ENCODE assay signal across 12 mouse cellular contexts in the genomic region with DNA sequence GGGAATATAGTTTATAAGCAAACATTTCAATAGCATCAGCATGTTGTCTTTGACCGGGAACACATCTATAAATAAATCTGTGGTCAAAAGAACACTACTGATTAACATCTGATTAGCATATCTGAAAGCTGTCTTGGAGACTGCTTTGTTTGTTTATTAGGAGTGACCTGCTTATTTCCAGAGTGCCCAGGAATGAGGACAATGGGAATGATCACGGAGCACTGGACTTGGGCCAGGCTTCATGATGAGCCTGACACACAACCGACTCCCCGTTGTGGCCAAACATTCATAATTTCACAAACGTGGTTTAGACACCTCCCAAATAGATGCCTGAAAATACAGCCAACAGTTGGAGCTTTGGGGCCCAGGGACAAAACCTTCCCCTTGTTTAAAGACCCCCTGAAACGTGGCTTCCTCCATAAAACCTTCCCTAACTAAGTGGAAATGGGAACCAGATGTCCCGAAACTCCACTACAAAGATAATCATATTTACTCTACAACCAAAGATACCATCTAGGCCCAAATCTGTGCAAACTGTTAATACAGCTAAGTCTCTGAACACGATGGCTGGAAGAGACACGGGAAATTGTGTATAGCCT.
DNase-seq lines count a peak whose midpoint lies in the region; ATAC-seq and TF ChIP-seq lines count a peak whose summit lies in the region.
"Had no signal": no experiment of that assay in that cellular context is flagged by ENCODE, and none has a peak within 500 bp of the region (broad histone marks: within the 10 kb centered on the region; RNA-seq: fewer than 3 reads in every experiment).

No protein-coding gene starts in this region.

- no peak for ATAC-seq in hindbrain, embryonic 12.5 days (ENCODE audit: low FRiP score)
- ATAC-seq in hindbrain, postnatal 0 days = no peak
- ATAC-seq: liver, postnatal 0 days had no signal

- no peaks in the 10 kb centered on the region for H3K36me3 ChIP-seq in hindbrain, embryonic 10.5 days
- H3K36me3 ChIP-seq in hindbrain, embryonic 12.5 days = no peaks in the 10 kb centered on the region
- no peaks in the 10 kb centered on the region for H3K36me3 ChIP-seq in hindbrain, postnatal 0 days (ENCODE audit: insufficient read depth, low read length)

- no peak overlapping the region for H3K4me3 ChIP-seq in hindbrain, embryonic 10.5 days
- no peak overlapping the region for H3K4me3 ChIP-seq in hindbrain, embryonic 12.5 days
- H3K4me3 ChIP-seq in hindbrain, postnatal 0 days (ENCODE audit: low read length) = no peak overlapping the region
- H3K4me3 ChIP-seq: left cerebral cortex, adult 2 months; myocyte had no signal

- H3K9ac ChIP-seq in hindbrain, embryonic 12.5 days = no peak overlapping the region
- no peak overlapping the region for H3K9ac ChIP-seq in hindbrain, postnatal 0 days (replicated peaks; ENCODE audit: low read length)
- H3K9ac ChIP-seq: liver, postnatal 0 days had no signal

- no peak for DNase-seq in hindbrain, embryonic 10.5 days (ENCODE audit: low spot score)
- DNase-seq in urinary bladder, postnatal 14 days (ENCODE audit: low spot score) = peak; percentile 10
- DNase-seq in urinary bladder, adult 18-20 months (ENCODE audit: low spot score in 2 of 2) = no peak
- DNase-seq in hindbrain, postnatal 0 days (ENCODE audit: low spot score) = peak; percentile 56
- DNase-seq in right cerebral cortex, postnatal 36 days (ENCODE audit: low spot score in 2 of 2) = no peak
- no peak for DNase-seq in adrenal gland, adult 2 months
- DNase-seq: kidney, postnatal 10 days; liver, postnatal 0 days; right cerebral cortex, postnatal 4 days had no signal

- 56% methylated on average over 9 of the region's 9 CpGs for WGBS in hindbrain, embryonic 10.5 days
- 36% methylated on average over 9 of the region's 9 CpGs for WGBS in hindbrain, embryonic 12.5 days
- 19% methylated on average over 9 of the region's 9 CpGs for WGBS in hindbrain, postnatal 0 days

- no peaks in the 10 kb centered on the region for H3K27me3 ChIP-seq in hindbrain, embryonic 10.5 days (ENCODE audit: insufficient read depth, poor library complexity, severe bottlenecking)
- H3K27me3 ChIP-seq in hindbrain, embryonic 12.5 days = no peaks in the 10 kb centered on the region
- no peaks in the 10 kb centered on the region for H3K27me3 ChIP-seq in hindbrain, postnatal 0 days (ENCODE audit: insufficient read depth, low read length)

- peaks cover 9% of the 10 kb centered on the region; the same call in 1 of the 2 replicates for H3K4me1 ChIP-seq in hindbrain, embryonic 10.5 days (replicated peaks)
- 0 out of 2 replicates have a peak, but pooled peaks cover 11% of the 10 kb centered on the region for H3K4me1 ChIP-seq in hindbrain, embryonic 12.5 days
- peaks cover 14% of the 10 kb centered on the region; the same call in 1 of the 2 replicates for H3K4me1 ChIP-seq in hindbrain, postnatal 0 days (ENCODE audit: insufficient read depth, low read length)

- H3K4me2 ChIP-seq in hindbrain, embryonic 12.5 days (replicated peaks) = no peak overlapping the region; the same call in 1 of the 2 replicates
- H3K4me2 ChIP-seq in hindbrain, postnatal 0 days (ENCODE audit: low read depth, low read length) = no peak overlapping the region

- H3K9me3 ChIP-seq in hindbrain, embryonic 10.5 days = peaks cover 10% of the 10 kb centered on the region
- H3K9me3 ChIP-seq in hindbrain, embryonic 12.5 days (replicated peaks) = no peaks in the 10 kb centered on the region
- no peaks in the 10 kb centered on the region for H3K9me3 ChIP-seq in hindbrain, postnatal 0 days (ENCODE audit: low read length)

- TF ChIP-seq CTCF in hindbrain, postnatal 0 days (IDR thresholded peaks at IDR 0.05; ENCODE audit: low read depth) = no peak

- 0 out of 2 replicates have a peak overlapping the region, but pooled peaks have one; percentile 41 for H3K27ac ChIP-seq in hindbrain, embryonic 10.5 days
- H3K27ac ChIP-seq in hindbrain, embryonic 12.5 days = no peak overlapping the region
- H3K27ac ChIP-seq in hindbrain, postnatal 0 days = no peak overlapping the region
- H3K27ac ChIP-seq: left cerebral cortex, adult 2 months had no signal

Comparison
In these comparisons a context has a peak if more than half of its experiments do, and no peak if none do; other contexts are left out.
1. DNase-seq: peak in urinary bladder, postnatal 14 days (single experiment) and hindbrain, postnatal 0 days (single experiment); none in hindbrain, embryonic 10.5 days (single experiment), urinary bladder, adult 18-20 months (0 of 2), right cerebral cortex, postnatal 36 days (0 of 2) and adrenal gland, adult 2 months (single experiment).